Mouse (Mus musculus): Measurements from ENCODE around the gene Ube2i.

DNA sequence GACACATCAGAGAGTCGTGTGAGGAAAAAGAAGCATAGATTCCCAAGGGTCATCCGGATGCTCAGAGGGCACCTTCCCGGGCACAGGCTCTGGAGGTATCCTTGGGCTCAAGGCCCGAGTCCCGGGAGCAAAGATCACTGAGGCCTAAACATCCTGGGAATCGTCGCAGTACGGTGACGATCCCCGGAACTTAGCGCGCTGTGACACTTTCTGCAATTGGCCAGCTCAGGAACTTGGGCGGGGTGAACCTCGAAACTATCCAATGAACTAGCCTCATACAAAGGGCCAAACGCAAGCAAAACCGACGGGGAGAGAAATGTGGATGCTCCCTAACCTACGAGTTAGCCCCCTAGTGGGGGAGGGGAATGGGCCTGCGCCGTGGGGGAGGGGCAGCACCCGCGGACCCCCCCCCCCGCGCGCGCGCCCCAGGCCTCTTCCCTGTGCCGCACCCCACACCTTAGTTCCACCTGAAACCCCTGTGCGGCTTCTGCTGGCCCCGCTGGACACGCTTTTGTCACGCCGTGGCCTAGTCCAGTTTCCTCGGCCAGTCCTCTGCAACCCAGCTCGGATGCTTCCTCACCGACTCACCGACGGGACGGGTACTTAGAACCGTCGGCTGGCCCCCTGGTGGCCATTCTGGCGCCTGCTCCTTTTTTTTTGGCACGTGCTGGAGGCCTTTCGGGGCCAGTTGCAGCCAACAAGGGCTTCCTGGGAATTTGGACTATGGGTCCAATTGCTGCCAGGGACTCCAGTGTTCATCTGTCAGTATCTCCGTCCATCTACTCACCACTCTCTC is 518 bp downstream of the Ube2i start:
- peak; percentile 65 for TF ChIP-seq CTCF (IDR thresholded peaks at IDR 0.05; ENCODE audit: control insufficient read depth, insufficient read depth, insufficient replicate concordance, low read depth, low read length)
- peak; percentile 42; the same call in 1 of the 2 replicates for TF ChIP-seq POLR2A (IDR thresholded peaks at IDR 0.05; ENCODE audit: control insufficient read depth, low read depth, low read length)

Data from testis, adult 2 months (tissue).